In the genomic region with DNA sequence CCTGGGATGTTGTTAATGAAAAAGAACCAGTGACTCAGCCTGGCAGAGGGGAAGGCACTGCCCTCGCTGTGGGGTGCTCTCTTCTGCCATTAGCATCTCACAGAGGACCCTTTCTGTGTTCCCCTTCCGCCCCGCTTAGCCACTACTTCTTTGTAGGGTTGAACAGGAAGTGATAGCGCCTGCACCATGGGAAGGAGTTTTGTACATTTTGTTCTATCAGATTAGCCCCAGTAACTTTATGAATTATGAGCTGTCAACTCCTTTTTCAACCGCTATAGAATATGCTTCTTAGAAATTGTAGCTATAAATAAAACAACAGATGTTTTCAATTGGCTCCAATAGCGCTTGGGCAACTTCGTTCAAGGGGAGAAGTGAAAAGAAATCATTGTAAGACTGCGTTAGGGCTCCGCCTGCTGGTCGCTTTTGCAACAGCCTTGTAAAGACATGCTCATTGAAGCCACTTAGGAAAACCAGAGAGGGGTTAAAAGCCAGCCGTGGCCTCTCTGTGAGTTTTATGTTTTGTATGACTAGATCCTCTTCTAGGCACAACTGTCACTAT, we compare ENCODE assay signal across 1 mouse cellular context.
TF ChIP-seq lines count a peak whose summit lies in the region.

No protein-coding gene starts in this region.

TF ChIP-seq in CH12.LX, 34 proteins besides CTCF, POLR2A, EP300 and RAD21 (continued from another document):
- TF ChIP-seq MAFK (IDR thresholded peaks at IDR 0.05; ENCODE audit: insufficient replicate concordance, low read length) (no peak), TBP (conservative IDR thresholded peaks at IDR 0.05; ENCODE audit: low read depth, low read length) (no peak), NRF1 (IDR thresholded peaks at IDR 0.05; ENCODE audit: low read depth, low read length) (no peak), POLR2AphosphoS2 (IDR thresholded peaks at IDR 0.05; ENCODE audit: low read depth, low read length) (no peak), ZKSCAN1 (IDR thresholded peaks at IDR 0.05; ENCODE audit: borderline replicate concordance, low read depth, low read length) (no peak), GABPA (IDR thresholded peaks at IDR 0.05; ENCODE audit: insufficient replicate concordance, low read depth, low read length) (no peak), ZC3H11A (IDR thresholded peaks at IDR 0.05; ENCODE audit: low read depth, low read length) (peak; percentile 55), ELF1 (IDR thresholded peaks at IDR 0.05; ENCODE audit: low read depth, low read length) (peak; percentile 64), CHD1 (IDR thresholded peaks at IDR 0.05; ENCODE audit: low read depth, low read length) (no peak), ETS1 (conservative IDR thresholded peaks at IDR 0.05; ENCODE audit: low read depth, low read length) (no peak), MAX (IDR thresholded peaks at IDR 0.05; ENCODE audit: low read length) (no peak), SMC3 (IDR thresholded peaks at IDR 0.05; ENCODE audit: low read depth, low read length) (peak; percentile 85), MEF2A (IDR thresholded peaks at IDR 0.05; ENCODE audit: borderline replicate concordance, low read depth, low read length) (peak; percentile 54; the same call in 1 of the 2 replicates), TCF12 (IDR thresholded peaks at IDR 0.05; ENCODE audit: low read depth, low read length) (no peak), MAZ (IDR thresholded peaks at IDR 0.05; ENCODE audit: low read depth, low read length) (no peak), IRF4 (IDR thresholded peaks at IDR 0.05; ENCODE audit: low read depth, low read length) (no peak), E2F4 (IDR thresholded peaks at IDR 0.05; ENCODE audit: insufficient replicate concordance, low read depth, low read length) (no peak), NELFE (IDR thresholded peaks at IDR 0.05; ENCODE audit: low read depth, low read length) (peak; percentile 45; the same call in 1 of the 2 replicates), SIN3A (IDR thresholded peaks at IDR 0.05; ENCODE audit: low read length) (no peak), ZMIZ1 (IDR thresholded peaks at IDR 0.05; ENCODE audit: low read depth, low read length) (no peak), KAT2A (IDR thresholded peaks at IDR 0.05; ENCODE audit: insufficient replicate concordance, low read length) (no peak), JUN (IDR thresholded peaks at IDR 0.05; ENCODE audit: insufficient read depth, low read depth, low read length) (no peak), MXI1 (IDR thresholded peaks at IDR 0.05; ENCODE audit: low read depth, low read length) (no peak), USF2 (conservative IDR thresholded peaks at IDR 0.05; ENCODE audit: low read depth, low read length) (no peak), BHLHE40 (IDR thresholded peaks at IDR 0.05; ENCODE audit: low read depth, low read length) (no peak)
